Mouse (Mus musculus): ENCODE data around the gene Nbeal2. TPM values are rescaled to one million over a fixed set of nuclear protein-coding genes. Genes with fewer than 3 reads are reported as not detected.

Gene Nbeal2
- polyA plus RNA-seq, 1 experiment from 2014 or later: 1.8 TPM

GRCm38 (mm10) chr9:110672462-110673106 lies 18.6 kb upstream of the Nbeal2 start:
- H3K36me3 ChIP-seq: 0 out of 2 replicates have a peak, but pooled peaks cover 3% of the 10 kb centered on the region
- H3K4me1 ChIP-seq: peaks cover 16% of the 10 kb centered on the region
- ATAC-seq (ENCODE audit: insufficient number of reproducible peaks, insufficient read depth, low FRiP score, low TSS enrichment, low read depth): no peak
- no peak overlapping the region for H3K4me3 ChIP-seq
- H3K9ac ChIP-seq: no peak overlapping the region
- WGBS: 58% methylated on average over 7 of the region's 7 CpGs
- H3K27me3 ChIP-seq: no peaks in the 10 kb centered on the region
- no peak overlapping the region for H3K4me2 ChIP-seq
- H3K27ac ChIP-seq: no peak overlapping the region
- no peaks in the 10 kb centered on the region for H3K9me3 ChIP-seq

GRCm38 (mm10) chr9:110669785-110670184 lies 15.8 kb upstream of the Nbeal2 start:
- Histone ChIP-seq H3K27ac (no peak overlapping the region), H3K4me1 (peaks cover 29% of the 10 kb centered on the region), H3K4me2 (no peak overlapping the region), H3K27me3 (no peaks in the 10 kb centered on the region), H3K9me3 (no peaks in the 10 kb centered on the region), H3K4me3 (no peak overlapping the region), H3K9ac (no peak overlapping the region), H3K36me3 (0 out of 2 replicates have a peak, but pooled peaks cover 3% of the 10 kb centered on the region)
- 90% methylated on average over 5 of the region's 5 CpGs for WGBS
- no peak for ATAC-seq (ENCODE audit: insufficient number of reproducible peaks, insufficient read depth, low FRiP score, low TSS enrichment, low read depth)

- no peaks in the 10 kb centered on the region for H3K9me3 ChIP-seq
- peaks cover 27% of the 10 kb centered on the region for H3K4me1 ChIP-seq
- ATAC-seq (ENCODE audit: insufficient number of reproducible peaks, insufficient read depth, low FRiP score, low TSS enrichment, low read depth): no peak
- no peak overlapping the region for H3K4me3 ChIP-seq
- H3K4me2 ChIP-seq: no peak overlapping the region
- no peaks in the 10 kb centered on the region for H3K27me3 ChIP-seq
- H3K36me3 ChIP-seq: 0 out of 2 replicates have a peak, but pooled peaks cover 3% of the 10 kb centered on the region
- H3K27ac ChIP-seq: no peak overlapping the region
- no peak overlapping the region for H3K9ac ChIP-seq
- WGBS: 92% methylated on average over 6 of the region's 6 CpGs
Measured at GRCm38 (mm10) chr9:110668601-110669293, 14.8 kb upstream of the Nbeal2 start.

- H3K4me1 ChIP-seq: peaks cover 14% of the 10 kb centered on the region
- no peaks in the 10 kb centered on the region for H3K27me3 ChIP-seq
- ATAC-seq (ENCODE audit: insufficient number of reproducible peaks, insufficient read depth, low FRiP score, low TSS enrichment, low read depth): no peak
- no peak overlapping the region for H3K9ac ChIP-seq
- no peak overlapping the region for H3K4me3 ChIP-seq
- 71% methylated on average over 4 of the region's 4 CpGs for WGBS
- H3K9me3 ChIP-seq: no peaks in the 10 kb centered on the region
- H3K27ac ChIP-seq: no peak overlapping the region
- no peak overlapping the region for H3K4me2 ChIP-seq
- no peaks in the 10 kb centered on the region for H3K36me3 ChIP-seq
Measured at GRCm38 (mm10) chr9:110667219-110667836, 13.4 kb upstream of the Nbeal2 start.

GRCm38 (mm10) chr9:110666374-110666773 lies 12.4 kb upstream of the Nbeal2 start:
- Histone ChIP-seq H3K27ac (no peak overlapping the region), H3K4me1 (peaks cover 13% of the 10 kb centered on the region), H3K4me3 (no peak overlapping the region), H3K36me3 (no peaks in the 10 kb centered on the region), H3K27me3 (no peaks in the 10 kb centered on the region), H3K4me2 (no peak overlapping the region), H3K9me3 (no peaks in the 10 kb centered on the region), H3K9ac (no peak overlapping the region)
- no peak for ATAC-seq (ENCODE audit: insufficient number of reproducible peaks, insufficient read depth, low FRiP score, low TSS enrichment, low read depth)
- WGBS: 44% methylated on average over 8 of the region's 8 CpGs

- H3K4me3 ChIP-seq: no peak overlapping the region
- no peak overlapping the region for H3K9ac ChIP-seq
- WGBS: 24% methylated on average over 4 of the region's 4 CpGs
- H3K9me3 ChIP-seq: no peaks in the 10 kb centered on the region
- H3K4me2 ChIP-seq: no peak overlapping the region
- no peak for ATAC-seq (ENCODE audit: insufficient number of reproducible peaks, insufficient read depth, low FRiP score, low TSS enrichment, low read depth)
- H3K4me1 ChIP-seq: peaks cover 13% of the 10 kb centered on the region
- no peaks in the 10 kb centered on the region for H3K27me3 ChIP-seq
- H3K36me3 ChIP-seq: no peaks in the 10 kb centered on the region
- no peak overlapping the region for H3K27ac ChIP-seq
Measured at GRCm38 (mm10) chr9:110665912-110666311, 12.0 kb upstream of the Nbeal2 start.

- 88% methylated on average over 1 of the region's 1 CpGs for WGBS
- H3K27ac ChIP-seq: no peak overlapping the region
- no peak for ATAC-seq (ENCODE audit: insufficient number of reproducible peaks, insufficient read depth, low FRiP score, low TSS enrichment, low read depth)
Measured at GRCm38 (mm10) chr9:110662844-110663243, 8.9 kb upstream of the Nbeal2 start.

GRCm38 (mm10) chr9:110660856-110661612 lies 7.1 kb upstream of the Nbeal2 start:
- H3K4me3 ChIP-seq: no peak overlapping the region
- no peaks in the 10 kb centered on the region for H3K9me3 ChIP-seq
- no peak overlapping the region for H3K9ac ChIP-seq
- peaks cover 7% of the 10 kb centered on the region; the same call in 1 of the 2 replicates for H3K36me3 ChIP-seq
- ATAC-seq (ENCODE audit: insufficient number of reproducible peaks, insufficient read depth, low FRiP score, low TSS enrichment, low read depth): no peak
- H3K4me2 ChIP-seq: no peak overlapping the region
- H3K27me3 ChIP-seq: no peaks in the 10 kb centered on the region
- 87% methylated on average over 7 of the region's 7 CpGs for WGBS
- peaks cover 15% of the 10 kb centered on the region for H3K4me1 ChIP-seq
- H3K27ac ChIP-seq: no peak overlapping the region

More at GRCm38 (mm10) chr9:110662844-110663243, 8.9 kb upstream of the Nbeal2 start:
- Histone ChIP-seq H3K4me3 (no peak overlapping the region), H3K27me3 (no peaks in the 10 kb centered on the region), H3K4me1 (peaks cover 15% of the 10 kb centered on the region), H3K9ac (no peak overlapping the region), H3K4me2 (no peak overlapping the region), H3K9me3 (no peaks in the 10 kb centered on the region), H3K36me3 (peaks cover 7% of the 10 kb centered on the region; the same call in 1 of the 2 replicates)

GRCm38 (mm10) chr9:110660208-110660607 lies 6.2 kb upstream of the Nbeal2 start:
- Histone ChIP-seq H3K4me1 (peaks cover 14% of the 10 kb centered on the region), H3K36me3 (peaks cover 7% of the 10 kb centered on the region; the same call in 1 of the 2 replicates), H3K4me2 (no peak overlapping the region), H3K27ac (no peak overlapping the region), H3K4me3 (no peak overlapping the region), H3K9ac (no peak overlapping the region), H3K9me3 (no peaks in the 10 kb centered on the region), H3K27me3 (0 out of 2 replicates have a peak, but pooled peaks cover 2% of the 10 kb centered on the region)
- no peak for ATAC-seq (ENCODE audit: insufficient number of reproducible peaks, insufficient read depth, low FRiP score, low TSS enrichment, low read depth)
- 83% methylated on average over 2 of the region's 2 CpGs for WGBS

- peaks cover 9% of the 10 kb centered on the region for H3K27me3 ChIP-seq
- H3K27ac ChIP-seq: no peak overlapping the region
- H3K9me3 ChIP-seq: no peaks in the 10 kb centered on the region
- ATAC-seq (ENCODE audit: insufficient number of reproducible peaks, insufficient read depth, low FRiP score, low TSS enrichment, low read depth): no peak
- H3K4me2 ChIP-seq: no peak overlapping the region
- H3K9ac ChIP-seq: no peak overlapping the region
- WGBS: 92% methylated on average over 12 of the region's 12 CpGs
- no peak overlapping the region for H3K4me3 ChIP-seq
- H3K4me1 ChIP-seq: peaks cover 17% of the 10 kb centered on the region
- peaks cover 7% of the 10 kb centered on the region; the same call in 1 of the 2 replicates for H3K36me3 ChIP-seq
Measured at GRCm38 (mm10) chr9:110659521-110659920, 5.6 kb upstream of the Nbeal2 start.

- Histone ChIP-seq H3K36me3 (peaks cover 7% of the 10 kb centered on the region; the same call in 1 of the 2 replicates), H3K27ac (no peak overlapping the region), H3K4me1 (peaks cover 36% of the 10 kb centered on the region), H3K9me3 (no peaks in the 10 kb centered on the region), H3K4me2 (peak overlapping the region; percentile 73), H3K4me3 (peak overlapping the region; percentile 70), H3K9ac (peak overlapping the region; percentile 79), H3K27me3 (peaks cover 28% of the 10 kb centered on the region)
- no peak for ATAC-seq (ENCODE audit: insufficient number of reproducible peaks, insufficient read depth, low FRiP score, low TSS enrichment, low read depth)
- 82% methylated on average over 13 of the region's 13 CpGs for WGBS
Measured at GRCm38 (mm10) chr9:110657474-110658078, 3.6 kb upstream of the Nbeal2 start.
